Mouse (Mus musculus) myocyte (in vitro differentiated cells): ENCODE measurements at regions not wholly inside any gene's neighbourhood (a gene's known extent, or its start where the extent isn't known, plus 50 kb on each side); places are given as distances from the start of the nearest gene placed in this dataset.

Experiments used
- H3K27me3 ChIP-seq: one replicate; pipeline ENCODE4 v1.6.1; 2011; ENCODE audit not compliant: control insufficient read depth, insufficient read depth, insufficient read length
- H3K36me3 ChIP-seq: one replicate; pipeline ENCODE4 v1.6.1; 2011; ENCODE audit not compliant: control insufficient read depth, insufficient read depth
- H3K4me2 ChIP-seq: one replicate; pipeline ENCODE4 v1.6.1; 2011; ENCODE audit warnings: low read depth, control low read depth
- H3K4me3 ChIP-seq: one replicate; pipeline ENCODE4 v1.5.1; 2011; ENCODE audit warnings: mild to moderate bottlenecking, control low read depth, moderate library complexity
- H3K79me2 ChIP-seq: one replicate; pipeline ENCODE4 v1.6.1; 2011; ENCODE audit not compliant: control insufficient read depth, insufficient read depth
- H3ac ChIP-seq: one replicate; pipeline ENCODE4 v1.6.1; 2011; ENCODE audit not compliant: control insufficient read depth, insufficient read length
- CEBPB ChIP-seq: IDR thresholded peaks from 2 replicates; pipeline ENCODE4 v1.6.1; 2011; ENCODE audit warnings: mild to moderate bottlenecking, moderate library complexity; ENCODE audit not compliant: poor library complexity, insufficient read depth, severe bottlenecking
- E2F4 ChIP-seq: IDR thresholded peaks from one replicate; pipeline ENCODE4 v1.6.1; 2011; ENCODE audit warnings: mild to moderate bottlenecking, control low read depth, moderate library complexity; ENCODE audit not compliant: insufficient read depth
- MAX ChIP-seq: IDR thresholded peaks from one replicate; pipeline ENCODE4 v1.6.1; 2011; ENCODE audit warnings: low read depth, mild to moderate bottlenecking, control low read depth
- MYOD1 ChIP-seq, 3 experiments: IDR thresholded peaks; one replicate each; pipeline ENCODE4 v1.6.1; 2011; ENCODE audit warnings: control low read depth in 2 of 3, low read depth in 2 of 3, mild to moderate bottlenecking in 2 of 3, moderate library complexity in 1 of 3; ENCODE audit not compliant: insufficient read length in 2 of 3, control insufficient read depth in 1 of 3
- MYOG ChIP-seq, 3 experiments: IDR thresholded peaks; one replicate each; pipeline ENCODE4 v1.6.1; 2011; ENCODE audit warnings: control low read depth in 2 of 3, low read depth in 2 of 3, mild to moderate bottlenecking in 2 of 3; ENCODE audit not compliant: insufficient read length in 2 of 3, control insufficient read depth in 1 of 3, insufficient read depth in 1 of 3
- POLR2A ChIP-seq: IDR thresholded peaks from one replicate; pipeline ENCODE4 v1.6.1; 2011; ENCODE audit warnings: low read depth, mild to moderate bottlenecking, control low read depth, moderate library complexity; ENCODE audit not compliant: insufficient read length
- POLR2AphosphoS2 ChIP-seq: IDR thresholded peaks from one replicate; pipeline ENCODE4 v1.6.1; 2011; ENCODE audit warnings: low read depth, control low read depth; ENCODE audit not compliant: insufficient read length
- REST ChIP-seq: IDR thresholded peaks from one replicate; pipeline ENCODE4 v1.6.1; 2011; ENCODE audit warnings: mild to moderate bottlenecking, control low read depth, moderate library complexity; ENCODE audit not compliant: insufficient read depth, insufficient read length
- SRF ChIP-seq: IDR thresholded peaks from one replicate; pipeline ENCODE4 v1.6.1; 2011; ENCODE audit warnings: low read depth; ENCODE audit not compliant: control insufficient read depth, insufficient read length
- TCF12 ChIP-seq: IDR thresholded peaks from one replicate; pipeline ENCODE4 v1.6.1; 2011; ENCODE audit warnings: mild to moderate bottlenecking, control low read depth; ENCODE audit not compliant: poor library complexity, insufficient read depth, severe bottlenecking
- TCF3 ChIP-seq: IDR thresholded peaks from one replicate; pipeline ENCODE4 v1.6.1; 2011; ENCODE audit warnings: low read depth, control low read depth; ENCODE audit not compliant: insufficient read length
- USF1 ChIP-seq: IDR thresholded peaks from one replicate; pipeline ENCODE4 v1.6.1; 2011; ENCODE audit warnings: low read depth, mild to moderate bottlenecking, control low read depth, moderate library complexity

GRCm38 (mm10) chrX:99369258-99369900 is 101.7 kb downstream of the Pja1 start:
- Histone ChIP-seq H3K4me3 (no peak overlapping the region), H3K36me3 (no peaks in the 10 kb centered on the region), H3K79me2 (no peaks in the 10 kb centered on the region), H3ac (no peak overlapping the region), H3K27me3 (peaks cover 5% of the 10 kb centered on the region), H3K4me2 (no peak overlapping the region)
- TF ChIP-seq MYOD1 (IDR thresholded peaks at IDR 0.05; ENCODE audit: control insufficient read depth in 1 of 3, insufficient read length in 2 of 3, low read depth in 2 of 3) = no peak
- no peak for TF ChIP-seq POLR2A
- TF ChIP-seq POLR2AphosphoS2 = no peak
- TF ChIP-seq MYOG (IDR thresholded peaks at IDR 0.05; ENCODE audit: control insufficient read depth in 1 of 3, insufficient read depth in 1 of 3, insufficient read length in 2 of 3, low read depth in 2 of 3) = no peak
- TF ChIP-seq USF1 = no peak
- TF ChIP-seq SRF = no peak
- no peak for TF ChIP-seq E2F4
- TF ChIP-seq MAX = no peak
- TF ChIP-seq CEBPB = no peak
- TF ChIP-seq TCF3 = no peak
- no peak for TF ChIP-seq REST

- Histone ChIP-seq H3K27me3 (no peaks in the 10 kb centered on the region), H3K36me3 (no peaks in the 10 kb centered on the region), H3ac (no peak overlapping the region), H3K79me2 (no peaks in the 10 kb centered on the region), H3K4me3 (no peak overlapping the region), H3K4me2 (no peak overlapping the region)
- no peak for TF ChIP-seq SRF
- no peak for TF ChIP-seq USF1
- no peak for TF ChIP-seq TCF12
- TF ChIP-seq REST = no peak
- TF ChIP-seq MYOD1 (IDR thresholded peaks at IDR 0.05; ENCODE audit: control insufficient read depth in 1 of 3, insufficient read length in 2 of 3, low read depth in 2 of 3) = no peak
- no peak for TF ChIP-seq CEBPB
- no peak for TF ChIP-seq E2F4
- no peak for TF ChIP-seq MYOG (IDR thresholded peaks at IDR 0.05; ENCODE audit: control insufficient read depth in 1 of 3, insufficient read depth in 1 of 3, insufficient read length in 2 of 3, low read depth in 2 of 3)
- TF ChIP-seq POLR2A = no peak
These were observed 107.0 kb downstream of the Pja1 start for GRCm38 (mm10) chrX:99364072-99364471.

- H3K4me3 ChIP-seq = no peak overlapping the region
- no peaks in the 10 kb centered on the region for H3K36me3 ChIP-seq
- no peaks in the 10 kb centered on the region for H3K79me2 ChIP-seq
- no peaks in the 10 kb centered on the region for H3K27me3 ChIP-seq
- no peak for TF ChIP-seq POLR2AphosphoS2
- H3ac ChIP-seq = no peak overlapping the region
- H3K4me2 ChIP-seq = no peak overlapping the region
These were observed 110.8 kb downstream of the Pja1 start for GRCm38 (mm10) chrX:99360095-99360890.

- Histone ChIP-seq H3ac (no peak overlapping the region), H3K36me3 (no peaks in the 10 kb centered on the region), H3K79me2 (no peaks in the 10 kb centered on the region), H3K4me2 (no peak overlapping the region), H3K27me3 (no peaks in the 10 kb centered on the region), H3K4me3 (no peak overlapping the region)
- TF ChIP-seq POLR2AphosphoS2 = no peak
These were observed 112.3 kb downstream of the Pja1 start for GRCm38 (mm10) chrX:99358784-99359183.

GRCm38 (mm10) chrX:99358051-99358617 is 112.9 kb downstream of the Pja1 start:
- Histone ChIP-seq H3K4me2 (no peak overlapping the region), H3ac (no peak overlapping the region), H3K4me3 (no peak overlapping the region), H3K79me2 (no peaks in the 10 kb centered on the region), H3K27me3 (no peaks in the 10 kb centered on the region), H3K36me3 (no peaks in the 10 kb centered on the region)
- TF ChIP-seq TCF12 (no peak), SRF (no peak), POLR2A (no peak), REST (no peak), TCF3 (no peak), CEBPB (no peak), MYOD1 (IDR thresholded peaks at IDR 0.05; ENCODE audit: control insufficient read depth in 1 of 3, insufficient read length in 2 of 3, low read depth in 2 of 3) (no peak), MYOG (IDR thresholded peaks at IDR 0.05; ENCODE audit: control insufficient read depth in 1 of 3, insufficient read depth in 1 of 3, insufficient read length in 2 of 3, low read depth in 2 of 3) (no peak), POLR2AphosphoS2 (no peak), E2F4 (no peak), MAX (no peak), USF1 (no peak)
